Comparison of ENCODE assay signal across 8 mouse cellular contexts in the genomic region with DNA sequence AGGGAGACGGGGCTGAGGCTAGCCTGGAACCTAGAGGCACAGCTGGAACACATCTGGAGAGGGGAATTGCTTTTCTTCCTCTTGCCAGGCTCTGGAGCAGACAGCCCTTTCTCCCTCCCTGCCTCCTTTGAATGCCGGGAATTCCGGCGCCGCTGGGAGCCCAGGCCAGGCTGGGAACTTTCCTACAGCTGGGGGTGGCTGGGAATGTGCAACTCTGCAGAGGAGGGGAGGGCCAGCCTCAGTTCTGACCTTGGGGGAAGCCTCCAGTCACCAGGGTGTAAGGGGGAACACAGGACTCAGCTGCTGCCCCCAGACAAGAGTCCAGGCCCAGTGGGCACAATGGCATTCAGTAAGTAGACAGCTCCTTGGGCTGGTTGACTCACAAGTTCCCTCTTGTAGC. TPM values are rescaled to one million over a fixed set of nuclear protein-coding genes. Genes with fewer than 3 reads are reported as not detected.
DNase-seq lines count a peak whose midpoint lies in the region; ATAC-seq and TF ChIP-seq lines count a peak whose summit lies in the region.

No protein-coding gene starts in this region.

- H3K9ac ChIP-seq in liver, adult 2 months (ENCODE audit: low read depth, low read length) = 0 out of 2 replicates have a peak overlapping the region, but pooled peaks have one; percentile 24

- no peak for DNase-seq in liver, adult 2 months (ENCODE audit: extremely low read depth, low read depth, low spot score)
- no peak for DNase-seq in liver
- peak; percentile 69 for DNase-seq in heart, adult 8-10 months (ENCODE audit: low spot score)
- DNase-seq in kidney, adult 2 months = peak; percentile 78
- DNase-seq in lung, postnatal 14 days = peak; percentile 62
- no peak for DNase-seq in frontal cortex, postnatal 25 days (ENCODE audit: low spot score in 2 of 2)
- no peak for DNase-seq in left cerebral cortex, postnatal 25 days (ENCODE audit: low spot score in 2 of 2)

- H3K79me2 ChIP-seq in liver, adult 2 months (ENCODE audit: control insufficient read depth, insufficient read depth, low read length) = no peaks in the 10 kb centered on the region

- intact Hi-C loops in left cerebral cortex, postnatal 25 days (cut with DNase I) = no loop called here

- no peak for TF ChIP-seq POLR2A in liver, adult 2 months (IDR thresholded peaks at IDR 0.05; ENCODE audit: extremely low read depth, insufficient read depth, low read length)
- TF ChIP-seq POLR2A in kidney, adult 2 months (IDR thresholded peaks at IDR 0.05; ENCODE audit: low read depth, low read length) = no peak

- no peaks in the 10 kb centered on the region for H3K27me3 ChIP-seq in liver, adult 2 months (ENCODE audit: control insufficient read depth, insufficient read depth, low read length)
- no peaks in the 10 kb centered on the region for H3K27me3 ChIP-seq in kidney, adult 2 months (replicated peaks; ENCODE audit: control insufficient read depth, insufficient read depth, low read length)

- H3K36me3 ChIP-seq in liver, adult 2 months (ENCODE audit: control insufficient read depth, insufficient read depth, low read length) = peaks cover 15% of the 10 kb centered on the region
- no peaks in the 10 kb centered on the region for H3K36me3 ChIP-seq in kidney, adult 2 months (ENCODE audit: control insufficient read depth, insufficient read depth, low read length)

- 53% methylated on average over 5 of the region's 5 CpGs for WGBS in liver, adult 2 months
- 11% methylated on average over 5 of the region's 5 CpGs for WGBS in kidney, adult 2 months

- peak overlapping the region; percentile 46 for H3K27ac ChIP-seq in liver, adult 2 months (replicated peaks; ENCODE audit: insufficient read depth, low read depth, low read length)
- H3K27ac ChIP-seq in kidney, adult 2 months (ENCODE audit: insufficient read depth, low read depth, low read length) = peak overlapping the region; percentile 58

- no peak overlapping the region for H3K4me3 ChIP-seq in liver, adult 2 months (ENCODE audit: insufficient read depth, low read depth, low read length)
- no peak overlapping the region for H3K4me3 ChIP-seq in kidney, adult 2 months (ENCODE audit: insufficient read depth, low read depth, low read length)

- no peak for TF ChIP-seq CTCF in liver, adult 2 months (IDR thresholded peaks at IDR 0.05; ENCODE audit: low read depth, low read length)
- no peak for TF ChIP-seq CTCF in kidney, adult 2 months (conservative IDR thresholded peaks at IDR 0.05; ENCODE audit: insufficient read depth, insufficient read length, low read depth, low read length)

- H3K4me1 ChIP-seq in liver, adult 2 months (ENCODE audit: control insufficient read depth, insufficient read depth, low read length) = peaks cover 24% of the 10 kb centered on the region
- peaks cover 10% of the 10 kb centered on the region for H3K4me1 ChIP-seq in kidney, adult 2 months (ENCODE audit: control insufficient read depth, insufficient read depth, low read length)

- no peak for ATAC-seq in cerebellum, adult (ENCODE audit: insufficient number of reproducible peaks, low FRiP score, low TSS enrichment)

RNA-seq across cellular contexts. Expression of a gene that starts 6.5 kb away (rescaled TPM):
- 110 and 136 TPM in 2 replicates for total RNA-seq in liver, adult 2 months (2014; rRNA removed)
- polyA plus RNA-seq in liver, adult 2 months (2012; rRNA removed) = 471 and 577 TPM in 2 replicates
- 100 to 1,000 TPM; 472 to 574 (median 541) TPM for total RNA-seq in heart, adult 8-10 months (2022)
- 724 and 951 TPM in 2 replicates for polyA plus RNA-seq in kidney, adult 2 months (2012; rRNA removed)
- total RNA-seq in left cerebral cortex, postnatal 25 days (2021) = 100 to 1,000 TPM; 438 to 443 TPM

RNA-seq across cellular contexts. Expression of a gene that starts 15.4 kb away (rescaled TPM):
- total RNA-seq in liver, adult 2 months (2014; rRNA removed) = 0.65 and 1.3 TPM in 2 replicates
- polyA plus RNA-seq in liver, adult 2 months (2012; rRNA removed) = 3.3 and 3.5 TPM in 2 replicates
- total RNA-seq in heart, adult 8-10 months (2022) = 10 to 100 TPM in 3 of 4 experiments, 1 to 10 TPM in 1; 8.9 to 13.2 (median 11.2) TPM
- 13.5 and 14.6 TPM in 2 replicates for polyA plus RNA-seq in kidney, adult 2 months (2012; rRNA removed)
- total RNA-seq in left cerebral cortex, postnatal 25 days (2021) = 1 to 10 TPM; 5.0 to 6.7 TPM

RNA-seq across cellular contexts. Expression of a gene that starts 18.4 kb away (rescaled TPM):
- 15.1 and 20.7 TPM in 2 replicates for total RNA-seq in liver, adult 2 months (2014; rRNA removed)
- 52.3 and 67.3 TPM in 2 replicates for polyA plus RNA-seq in liver, adult 2 months (2012; rRNA removed)
- total RNA-seq in heart, adult 8-10 months (2022) = 10 to 100 TPM; 56.0 to 63.2 (median 57.6) TPM
- polyA plus RNA-seq in kidney, adult 2 months (2012; rRNA removed) = 86.8 and 88.6 TPM in 2 replicates
- 100 to 1,000 TPM; 113 to 119 TPM for total RNA-seq in left cerebral cortex, postnatal 25 days (2021)

RNA-seq across cellular contexts. Expression of a gene that starts 23.1 kb away (rescaled TPM):
- 16.4 and 25.4 TPM in 2 replicates for total RNA-seq in liver, adult 2 months (2014; rRNA removed)
- 41.1 and 54.3 TPM in 2 replicates for polyA plus RNA-seq in liver, adult 2 months (2012; rRNA removed)
- 10 to 100 TPM; 12.2 to 40.6 (median 16.5) TPM for total RNA-seq in heart, adult 8-10 months (2022)
- polyA plus RNA-seq in kidney, adult 2 months (2012; rRNA removed) = 24.6 and 25.5 TPM in 2 replicates
- total RNA-seq in left cerebral cortex, postnatal 25 days (2021) = 1 to 10 TPM; 2.2 to 2.9 TPM

RNA-seq across cellular contexts. Expression of a gene that starts 35.5 kb away (rescaled TPM):
- total RNA-seq in liver, adult 2 months (2014; rRNA removed) = 13.4 and 17.6 TPM in 2 replicates
- 49.2 and 50.9 TPM in 2 replicates for polyA plus RNA-seq in liver, adult 2 months (2012; rRNA removed)
- total RNA-seq in heart, adult 8-10 months (2022) = 10 to 100 TPM; 19.5 to 24.0 (median 22.2) TPM
- polyA plus RNA-seq in kidney, adult 2 months (2012; rRNA removed) = 71.9 and 72.1 TPM in 2 replicates
- 10 to 100 TPM; 19.0 to 22.2 TPM for total RNA-seq in left cerebral cortex, postnatal 25 days (2021)

Comparison
In these comparisons a context has a peak if more than half of its experiments do, and no peak if none do; other contexts are left out.
1. DNase-seq: peak in heart, adult 8-10 months (single experiment), kidney, adult 2 months (single experiment) and lung, postnatal 14 days (single experiment); none in liver, adult 2 months (single experiment), liver (single experiment), frontal cortex, postnatal 25 days (0 of 2) and left cerebral cortex, postnatal 25 days (0 of 2).